Mouse (Mus musculus): Measurements from ENCODE around the gene Arsb.

DNA sequence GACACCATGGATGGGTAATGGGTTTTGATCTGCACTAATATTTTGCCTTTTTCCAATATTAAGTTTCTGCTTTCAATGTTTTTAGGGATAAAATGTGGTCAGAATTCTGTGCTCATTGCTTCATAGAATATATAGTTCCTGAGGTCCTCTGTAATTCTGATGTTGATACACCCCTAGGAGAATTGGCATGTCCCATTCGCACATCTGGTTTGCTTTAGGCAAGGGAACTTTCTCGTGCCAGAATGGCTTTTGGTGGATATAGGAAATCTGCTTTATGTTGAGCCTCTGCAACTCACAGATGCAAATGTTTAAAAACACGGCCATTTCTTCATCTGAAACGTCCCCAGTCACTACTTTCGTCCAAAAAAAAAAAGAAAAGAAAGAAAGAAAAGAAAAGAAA, 138.4 kb downstream of the Arsb start:
- TF ChIP-seq CTCF (conservative IDR thresholded peaks at IDR 0.05; ENCODE audit: insufficient read depth, insufficient read length, low read depth, low read length) (no peak), POLR2A (IDR thresholded peaks at IDR 0.05; ENCODE audit: low read depth, low read length) (no peak)

All from kidney, adult 2 months (tissue).